Mouse (Mus musculus): ENCODE data around the gene Trim14. TPM values are rescaled to one million over a fixed set of nuclear protein-coding genes. Genes with fewer than 3 reads are reported as not detected.
"Not testable (repeated sequence)": the region's sequence is repeated elsewhere in the genome, so short reads cannot be mapped to it uniquely, and the experiment has no call there.

Gene Trim14
- 1.0 and 1.5 TPM in 2 replicates for polyA plus RNA-seq (2016; fragmentation: Nextera tagmentation; extraction: Ambion mirVana)

- Histone ChIP-seq H3K27ac (no peak within 1 kb of the TSS), H3K4me1 (peaks cover 11% of the 10 kb centered on the region), H3K27me3 (peaks cover 56% of the 10 kb centered on the region), H3K9me3 (no peaks in the 10 kb centered on the region), H3K36me3 (no peaks in the 10 kb centered on the region), H3K4me3 (peak within 1 kb of the TSS; percentile 43), H3K9ac (0 out of 2 replicates have a peak within 1 kb of the TSS, but pooled peaks have one; percentile 38), H3K4me2 (replicated peaks) (peak within 1 kb of the TSS; percentile 65)
- ATAC-seq (ENCODE audit: insufficient number of reproducible peaks, insufficient read depth, low FRiP score, low TSS enrichment) = peak; percentile 35
- under 1% methylated on average over 42 of the region's 46 CpGs for WGBS
Observed at GRCm38 (mm10) chr4:46535840-46536361, at the start of gene Trim14. Gene Trim14 (minus strand): TSS chr4:46536141.

- Histone ChIP-seq H3K4me2 (replicated peaks) (no peak overlapping the region), H3K27me3 (no peaks in the 10 kb centered on the region), H3K4me3 (no peak overlapping the region), H3K9ac (no peak overlapping the region), H3K4me1 (no peaks in the 10 kb centered on the region), H3K9me3 (0 out of 2 replicates have a peak, but pooled peaks cover 3% of the 10 kb centered on the region), H3K27ac (no peak overlapping the region), H3K36me3 (no peaks in the 10 kb centered on the region)
- no peak for ATAC-seq (ENCODE audit: insufficient number of reproducible peaks, insufficient read depth, low FRiP score, low TSS enrichment)
- 70% methylated on average over 13 of the region's 13 CpGs for WGBS
Observed at GRCm38 (mm10) chr4:46585041-46585810, 49.3 kb upstream of the Trim14 start.

- H3K9me3 ChIP-seq; H3K4me2 ChIP-seq (replicated peaks); H3K36me3 ChIP-seq; H3K4me1 ChIP-seq; H3K4me3 ChIP-seq; H3K9ac ChIP-seq; ATAC-seq (ENCODE audit: insufficient number of reproducible peaks, insufficient read depth, low FRiP score, low TSS enrichment); H3K27me3 ChIP-seq; H3K27ac ChIP-seq: not testable (repeated sequence)
- WGBS = 75% methylated on average over 3 of the region's 3 CpGs
Observed at GRCm38 (mm10) chr4:46584536-46584935, 48.6 kb upstream of the Trim14 start.

GRCm38 (mm10) chr4:46584084-46584483, 48.1 kb upstream of the Trim14 start:
- ATAC-seq (ENCODE audit: insufficient number of reproducible peaks, insufficient read depth, low FRiP score, low TSS enrichment); H3K27me3 ChIP-seq; H3K4me2 ChIP-seq (replicated peaks); H3K27ac ChIP-seq; H3K36me3 ChIP-seq; H3K4me3 ChIP-seq; H3K9ac ChIP-seq; H3K9me3 ChIP-seq; H3K4me1 ChIP-seq: not testable (repeated sequence)
- 92% methylated on average over 2 of the region's 6 CpGs for WGBS

- not testable (repeated sequence) for H3K9me3 ChIP-seq; H3K27me3 ChIP-seq; ATAC-seq (ENCODE audit: insufficient number of reproducible peaks, insufficient read depth, low FRiP score, low TSS enrichment); H3K9ac ChIP-seq; H3K4me1 ChIP-seq; H3K4me2 ChIP-seq (replicated peaks); H3K27ac ChIP-seq; H3K36me3 ChIP-seq; H3K4me3 ChIP-seq
- WGBS = 85% methylated on average over 9 of the region's 9 CpGs
Observed at GRCm38 (mm10) chr4:46582024-46582423, 46.1 kb upstream of the Trim14 start.

GRCm38 (mm10) chr4:46581577-46581976, 45.6 kb upstream of the Trim14 start:
- not testable (repeated sequence) for H3K4me2 ChIP-seq (replicated peaks); H3K27ac ChIP-seq; ATAC-seq (ENCODE audit: insufficient number of reproducible peaks, insufficient read depth, low FRiP score, low TSS enrichment); H3K4me1 ChIP-seq; H3K36me3 ChIP-seq; H3K4me3 ChIP-seq; H3K9me3 ChIP-seq; H3K27me3 ChIP-seq; H3K9ac ChIP-seq
- WGBS = 93% methylated on average over 22 of the region's 22 CpGs

GRCm38 (mm10) chr4:46580799-46581243, 44.9 kb upstream of the Trim14 start:
- not testable (repeated sequence) for H3K9ac ChIP-seq; H3K27ac ChIP-seq; ATAC-seq (ENCODE audit: insufficient number of reproducible peaks, insufficient read depth, low FRiP score, low TSS enrichment); H3K4me3 ChIP-seq; H3K36me3 ChIP-seq; H3K27me3 ChIP-seq; H3K4me2 ChIP-seq (replicated peaks); H3K4me1 ChIP-seq; H3K9me3 ChIP-seq
- 89% methylated on average over 15 of the region's 15 CpGs for WGBS

- not testable (repeated sequence) for H3K4me3 ChIP-seq; ATAC-seq (ENCODE audit: insufficient number of reproducible peaks, insufficient read depth, low FRiP score, low TSS enrichment); H3K27ac ChIP-seq; H3K36me3 ChIP-seq; H3K9me3 ChIP-seq; H3K4me2 ChIP-seq (replicated peaks); H3K9ac ChIP-seq; H3K4me1 ChIP-seq; H3K27me3 ChIP-seq
- 90% methylated on average over 8 of the region's 8 CpGs for WGBS
Observed at GRCm38 (mm10) chr4:46578796-46579346, 42.9 kb upstream of the Trim14 start.

- Histone ChIP-seq H3K9me3 (0 out of 2 replicates have a peak, but pooled peaks cover 3% of the 10 kb centered on the region), H3K9ac (no peak overlapping the region)
- no peak for ATAC-seq (ENCODE audit: insufficient number of reproducible peaks, insufficient read depth, low FRiP score, low TSS enrichment)
Observed at GRCm38 (mm10) chr4:46578228-46578627, 42.3 kb upstream of the Trim14 start.

GRCm38 (mm10) chr4:46575509-46576284, 39.8 kb upstream of the Trim14 start:
- not testable (repeated sequence) for H3K9me3 ChIP-seq; H3K4me3 ChIP-seq; H3K27me3 ChIP-seq; H3K36me3 ChIP-seq; H3K4me2 ChIP-seq (replicated peaks); H3K27ac ChIP-seq; H3K4me1 ChIP-seq; ATAC-seq (ENCODE audit: insufficient number of reproducible peaks, insufficient read depth, low FRiP score, low TSS enrichment); H3K9ac ChIP-seq
- WGBS = 92% methylated on average over 6 of the region's 10 CpGs

More at GRCm38 (mm10) chr4:46578228-46578627, 42.3 kb upstream of the Trim14 start:
- Histone ChIP-seq H3K27ac (no peak overlapping the region), H3K4me1 (peaks cover 6% of the 10 kb centered on the region; the same call in 1 of the 2 replicates), H3K4me3 (no peak overlapping the region), H3K4me2 (replicated peaks) (no peak overlapping the region), H3K27me3 (no peaks in the 10 kb centered on the region), H3K36me3 (no peaks in the 10 kb centered on the region)
- WGBS = 61% methylated on average over 1 of the region's 1 CpGs

- no peak overlapping the region for H3K27ac ChIP-seq
- H3K36me3 ChIP-seq = no peaks in the 10 kb centered on the region
- 70% methylated on average over 12 of the region's 12 CpGs for WGBS
- no peak overlapping the region for H3K9ac ChIP-seq
- no peaks in the 10 kb centered on the region for H3K27me3 ChIP-seq
- ATAC-seq (ENCODE audit: insufficient number of reproducible peaks, insufficient read depth, low FRiP score, low TSS enrichment) = no peak
- no peak overlapping the region for H3K4me2 ChIP-seq (replicated peaks)
- no peak overlapping the region for H3K4me3 ChIP-seq
- H3K9me3 ChIP-seq = no peaks in the 10 kb centered on the region
- peaks cover 6% of the 10 kb centered on the region; the same call in 1 of the 2 replicates for H3K4me1 ChIP-seq
Observed at GRCm38 (mm10) chr4:46574841-46575240, 38.9 kb upstream of the Trim14 start.
